In the genomic region with DNA sequence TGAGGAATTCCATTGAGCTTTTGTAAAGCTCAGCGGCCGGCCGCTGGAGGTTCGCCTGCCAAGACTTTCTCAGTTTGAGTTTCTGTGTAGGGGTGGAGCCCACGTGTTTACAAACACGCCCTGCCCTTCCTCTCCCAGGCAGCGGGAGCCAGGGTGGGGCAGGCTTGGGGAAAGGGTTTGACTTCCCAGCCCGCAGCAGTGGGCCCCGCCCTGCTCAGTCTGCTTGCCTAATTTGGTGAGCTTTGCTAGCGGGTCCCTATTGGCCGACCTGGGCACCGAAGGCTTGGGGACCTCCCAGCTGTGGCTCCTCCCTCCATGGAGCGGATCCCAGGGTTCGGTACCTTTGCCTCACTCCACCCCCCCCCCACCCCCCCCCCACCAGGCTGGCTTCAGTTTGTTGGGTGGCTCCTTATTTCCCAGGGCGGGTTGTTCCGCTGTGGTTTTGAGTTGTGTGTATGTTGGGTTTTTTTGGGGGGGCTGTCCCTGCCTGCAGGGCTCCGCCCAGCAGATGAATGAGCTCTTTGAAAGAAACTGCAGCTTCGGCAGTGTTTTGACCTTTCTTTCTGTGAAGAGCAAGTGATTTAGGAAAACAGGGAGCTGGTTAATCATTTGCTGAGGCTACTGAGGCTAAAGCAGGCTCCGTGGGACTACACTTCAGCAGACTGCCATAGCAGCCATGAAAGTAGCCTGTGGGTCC, we compare ENCODE assay signal across 8 mouse cellular contexts. TPM values are rescaled to one million over a fixed set of nuclear protein-coding genes. Genes with fewer than 3 reads are reported as not detected.
A peak's percentile ranks its signal among the peaks of the same experiment; 100 is the strongest.
DNase-seq lines count a peak whose midpoint lies in the region; ATAC-seq and TF ChIP-seq lines count a peak whose summit lies in the region.

No protein-coding gene starts in this region.

- DNase-seq in fat pad, adult 2 months (ENCODE audit: extremely low read depth, low read depth, low spot score) = peak; percentile 51
- DNase-seq in kidney, postnatal 10 days = peak; percentile 96
- DNase-seq in lung, embryonic 14.5 days = peak; percentile 98
- peak; percentile 89 for DNase-seq in thymus, adult 2 months

- peaks cover 30% of the 10 kb centered on the region for H3K36me3 ChIP-seq in E14TG2a.4 (ENCODE audit: insufficient read depth, low read length)
- H3K36me3 ChIP-seq in heart, embryonic 15.5 days = peaks cover 12% of the 10 kb centered on the region
- peaks cover 21% of the 10 kb centered on the region for H3K36me3 ChIP-seq in lung, embryonic 14.5 days (ENCODE audit: insufficient read depth)
- peaks cover 6% of the 10 kb centered on the region; the same call in 1 of the 2 replicates for H3K36me3 ChIP-seq in neural tube, embryonic 14.5 days (ENCODE audit: control insufficient read depth, insufficient read depth, low read length)
- H3K36me3 ChIP-seq in thymus, adult 2 months (ENCODE audit: control insufficient read depth, insufficient read depth, low read length) = peaks cover 6% of the 10 kb centered on the region

- H3K9me3 ChIP-seq in E14TG2a.4 (ENCODE audit: low read length) = no peaks in the 10 kb centered on the region
- no peaks in the 10 kb centered on the region for H3K9me3 ChIP-seq in heart, embryonic 15.5 days (replicated peaks)
- no peaks in the 10 kb centered on the region for H3K9me3 ChIP-seq in lung, embryonic 14.5 days (ENCODE audit: low read depth, low read length)
- H3K9me3 ChIP-seq in neural tube, embryonic 14.5 days (ENCODE audit: control insufficient read depth, low read length) = no peaks in the 10 kb centered on the region

- TF ChIP-seq POLR2A in bone marrow, adult 2 months (IDR thresholded peaks at IDR 0.05; ENCODE audit: borderline replicate concordance, control insufficient read depth, low read depth, low read length) = peak; percentile 48; the same call in 1 of the 2 replicates
- 0 out of 2 replicates have a peak, but pooled peaks have one; percentile 54 for TF ChIP-seq POLR2A in thymus, adult 2 months (IDR thresholded peaks at IDR 0.05; ENCODE audit: control insufficient read depth, extremely low read depth, insufficient read depth, low read length, poor library complexity)

- peak; percentile 96 for ATAC-seq in heart, embryonic 15.5 days (replicated peaks; ENCODE audit: insufficient number of reproducible peaks, insufficient read depth, low FRiP score, low read depth)
- ATAC-seq in lung, embryonic 14.5 days (ENCODE audit: insufficient read depth) = peak; percentile 97
- ATAC-seq in neural tube, embryonic 14.5 days (ENCODE audit: low read depth) = peak; percentile 91

- 0% methylated on average over 19 of the region's 19 CpGs for WGBS in bone marrow, adult 2 months
- WGBS in heart, embryonic 15.5 days = under 1% methylated on average over 17 of the region's 19 CpGs
- WGBS in lung, embryonic 14.5 days = 0% methylated on average over 19 of the region's 19 CpGs
- WGBS in neural tube, embryonic 14.5 days = 1% methylated on average over 19 of the region's 19 CpGs
- WGBS in thymus, adult 2 months = under 1% methylated on average over 19 of the region's 19 CpGs

- TF ChIP-seq CTCF in E14TG2a.4 (conservative IDR thresholded peaks at IDR 0.05; ENCODE audit: low read length) = no peak
- TF ChIP-seq CTCF in bone marrow, adult 2 months (IDR thresholded peaks at IDR 0.05; ENCODE audit: control insufficient read depth, insufficient read depth, low read length) = no peak
- no peak for TF ChIP-seq CTCF in lung, embryonic 14.5 days (IDR thresholded peaks at IDR 0.05; ENCODE audit: low read depth)
- TF ChIP-seq CTCF in thymus, adult 2 months (IDR thresholded peaks at IDR 0.05; ENCODE audit: borderline replicate concordance, control insufficient read depth, extremely low read depth, insufficient read depth, low read length, poor library complexity) = no peak

- H3K4me3 ChIP-seq in E14TG2a.4 (replicated peaks; ENCODE audit: low read length) = peak overlapping the region; percentile 77
- H3K4me3 ChIP-seq in bone marrow, adult 2 months (replicated peaks; ENCODE audit: control insufficient read depth, low read depth, low read length) = peak overlapping the region; percentile 63
- H3K4me3 ChIP-seq in heart, embryonic 15.5 days = peak overlapping the region; percentile 40
- H3K4me3 ChIP-seq in lung, embryonic 14.5 days (ENCODE audit: low read depth, low read length) = peak overlapping the region; percentile 25
- H3K4me3 ChIP-seq in neural tube, embryonic 14.5 days (ENCODE audit: low read depth, low read length) = no peak overlapping the region
- peak overlapping the region; percentile 28 for H3K4me3 ChIP-seq in thymus, adult 2 months (ENCODE audit: control insufficient read depth, insufficient read depth, low read length)

- peak overlapping the region; percentile 92 for H3K27ac ChIP-seq in bone marrow, adult 2 months (ENCODE audit: control insufficient read depth, insufficient read depth, low read depth, low read length, poor library complexity)
- H3K27ac ChIP-seq in heart, embryonic 15.5 days = peak overlapping the region; percentile 88
- peak overlapping the region; percentile 95 for H3K27ac ChIP-seq in lung, embryonic 14.5 days (ENCODE audit: low read depth)
- H3K27ac ChIP-seq in neural tube, embryonic 14.5 days (ENCODE audit: low read depth, low read length) = peak overlapping the region; percentile 74; the same call in 1 of the 2 replicates
- H3K27ac ChIP-seq in thymus, adult 2 months (ENCODE audit: control insufficient read depth, insufficient read depth, low read length) = peak overlapping the region; percentile 77

- peaks cover 91% of the 10 kb centered on the region for H3K4me1 ChIP-seq in E14TG2a.4 (replicated peaks; ENCODE audit: low read depth, low read length)
- H3K4me1 ChIP-seq in bone marrow, adult 2 months (ENCODE audit: control insufficient read depth, insufficient read depth, low read length) = peaks cover 11% of the 10 kb centered on the region
- peaks cover 58% of the 10 kb centered on the region for H3K4me1 ChIP-seq in heart, embryonic 15.5 days (replicated peaks)
- peaks cover 25% of the 10 kb centered on the region for H3K4me1 ChIP-seq in lung, embryonic 14.5 days (ENCODE audit: insufficient read depth)
- H3K4me1 ChIP-seq in neural tube, embryonic 14.5 days (ENCODE audit: control insufficient read depth, insufficient read depth, low read length) = peaks cover 20% of the 10 kb centered on the region
- peaks cover 57% of the 10 kb centered on the region for H3K4me1 ChIP-seq in thymus, adult 2 months (replicated peaks; ENCODE audit: control insufficient read depth, insufficient read depth, low read length)

- H3K4me2 ChIP-seq in heart, embryonic 15.5 days = peak overlapping the region; percentile 64
- H3K4me2 ChIP-seq in lung, embryonic 14.5 days = peak overlapping the region; percentile 64
- peak overlapping the region; percentile 39 for H3K4me2 ChIP-seq in neural tube, embryonic 14.5 days (ENCODE audit: low read depth, low read length)

- H3K9ac ChIP-seq in heart, embryonic 15.5 days = peak overlapping the region; percentile 57
- peak overlapping the region; percentile 48 for H3K9ac ChIP-seq in lung, embryonic 14.5 days
- H3K9ac ChIP-seq in neural tube, embryonic 14.5 days (replicated peaks; ENCODE audit: low read depth, low read length) = no peak overlapping the region; the same call in 1 of the 2 replicates

- no peaks in the 10 kb centered on the region for H3K27me3 ChIP-seq in E14TG2a.4 (ENCODE audit: insufficient read depth, low read length)
- H3K27me3 ChIP-seq in heart, embryonic 15.5 days = no peaks in the 10 kb centered on the region
- H3K27me3 ChIP-seq in lung, embryonic 14.5 days (ENCODE audit: insufficient read depth, low read length) = no peaks in the 10 kb centered on the region
- no peaks in the 10 kb centered on the region for H3K27me3 ChIP-seq in neural tube, embryonic 14.5 days (ENCODE audit: control insufficient read depth, insufficient read depth, low read length)
- no peaks in the 10 kb centered on the region for H3K27me3 ChIP-seq in thymus, adult 2 months (ENCODE audit: control insufficient read depth, insufficient read depth, low read length)

RNA-seq across cellular contexts. Expression of a gene that starts 23.1 kb away (rescaled TPM):
- 16.5 and 22.8 TPM in 2 replicates for polyA plus RNA-seq in bone marrow, adult 2 months (2011; ENCODE audit: insufficient read depth, insufficient read length, low replicate concordance, missing spikeins)
- polyA plus RNA-seq in heart, embryonic 15.5 days (2015; fragmentation: Nextera tagmentation; extraction: Ambion mirVana) = 6.0 and 8.8 TPM in 2 replicates
- polyA plus RNA-seq in lung, embryonic 14.5 days (2014; fragmentation: Nextera tagmentation; extraction: Ambion mirVana) = 8.9 and 9.9 TPM in 2 replicates
- polyA plus RNA-seq in neural tube, embryonic 14.5 days (2014; fragmentation: Nextera tagmentation; extraction: Ambion mirVana) = 11.9 and 15.0 TPM in 2 replicates
- polyA plus RNA-seq in thymus, adult 2 months (2012; rRNA removed) = 75.2 and 87.1 TPM in 2 replicates

RNA-seq across cellular contexts. Expression of a gene that starts 39.3 kb away (rescaled TPM):
- polyA plus RNA-seq in bone marrow, adult 2 months (2011; ENCODE audit: insufficient read depth, insufficient read length, low replicate concordance, missing spikeins) = 5.7 and 9.1 TPM in 2 replicates
- polyA plus RNA-seq in heart, embryonic 15.5 days (2015; fragmentation: Nextera tagmentation; extraction: Ambion mirVana) = 3.1 and 4.2 TPM in 2 replicates
- polyA plus RNA-seq in lung, embryonic 14.5 days (2014; fragmentation: Nextera tagmentation; extraction: Ambion mirVana) = 5.4 and 7.9 TPM in 2 replicates
- 4.3 and 6.2 TPM in 2 replicates for polyA plus RNA-seq in neural tube, embryonic 14.5 days (2014; fragmentation: Nextera tagmentation; extraction: Ambion mirVana)
- polyA plus RNA-seq in thymus, adult 2 months (2012; rRNA removed) = 27.9 and 33.7 TPM in 2 replicates
